Mouse (Mus musculus) forebrain, embryonic 16.5 days (tissue): Measurements from ENCODE around the gene Zup1. TPM values are rescaled to one million over a fixed set of nuclear protein-coding genes. Genes with fewer than 3 reads are reported as not detected.
"Not testable (repeated sequence)": the region's sequence is repeated elsewhere in the genome, so short reads cannot be mapped to it uniquely, and the experiment has no call there.

ENCODE experiments used
- ATAC-seq: fragments of 200-750 bp; cut with Nextera tagmentation; 2 replicates; pipeline ENCODE4 v1.8.0; 2017; ENCODE audit warnings: mild to moderate bottlenecking, moderate library complexity
- H3K27ac ChIP-seq: fragments of 300-500 bp; sonication (generic); 2 replicates; pipeline ENCODE4 v1.5.1; 2014; ENCODE audit warnings: low read length, control low read depth
- H3K27me3 ChIP-seq: fragments of 300-500 bp; sonication (generic); replicated peaks from 2 replicates; pipeline ENCODE4 v1.6.1; 2014; ENCODE audit warnings: low read length; ENCODE audit not compliant: control insufficient read depth, insufficient read depth
- H3K36me3 ChIP-seq: fragments of 300-500 bp; sonication (generic); 2 replicates; pipeline ENCODE4 v1.6.1; 2014; ENCODE audit not compliant: control insufficient read depth, insufficient read depth
- H3K4me1 ChIP-seq: fragments of 300-500 bp; sonication (generic); replicated peaks from 2 replicates; pipeline ENCODE4 v1.6.1; 2014; ENCODE audit warnings: low read length; ENCODE audit not compliant: control insufficient read depth, insufficient read depth
- H3K4me2 ChIP-seq: fragments of 300-500 bp; sonication (generic); 2 replicates; pipeline ENCODE4 v1.6.1; 2014; ENCODE audit warnings: mild to moderate bottlenecking, low read length, control low read depth
- H3K4me3 ChIP-seq: fragments of 300-500 bp; sonication (generic); replicated peaks from 2 replicates; pipeline ENCODE4 v1.5.1; 2014; ENCODE audit warnings: mild to moderate bottlenecking, low read length, control low read depth
- H3K9ac ChIP-seq: fragments of 300-500 bp; sonication (generic); replicated peaks from 2 replicates; pipeline ENCODE4 v1.6.1; 2014; ENCODE audit warnings: low read depth, low read length, control low read depth
- H3K9me3 ChIP-seq: fragments of 300-500 bp; sonication (generic); 2 replicates; pipeline ENCODE4 v1.6.1; 2016; ENCODE audit warnings: low read length; ENCODE audit not compliant: control insufficient read depth
- WGBS: fragments of 180-500 bp; shearing (Covaris S2); extraction: QIAGEN DNeasy Blood & Tissue Kit; methylation state at CpG from one replicate; pipeline ENCODE4 v1.1.7; 2014; 5-methylcytosine and 5-hydroxymethylcytosine counted together
- polyA plus RNA-seq: library from polyadenylated mRNA; unstranded; fragments of >200 nt; fragmentation: Nextera tagmentation; extraction: Ambion mirVana; gene quantifications from 2 replicates; pipeline ENCODE4 v1.2.1, GENCODE M21; 2015

The Zup1 gene
- 22.7 and 23.8 TPM in 2 replicates for polyA plus RNA-seq

DNA sequence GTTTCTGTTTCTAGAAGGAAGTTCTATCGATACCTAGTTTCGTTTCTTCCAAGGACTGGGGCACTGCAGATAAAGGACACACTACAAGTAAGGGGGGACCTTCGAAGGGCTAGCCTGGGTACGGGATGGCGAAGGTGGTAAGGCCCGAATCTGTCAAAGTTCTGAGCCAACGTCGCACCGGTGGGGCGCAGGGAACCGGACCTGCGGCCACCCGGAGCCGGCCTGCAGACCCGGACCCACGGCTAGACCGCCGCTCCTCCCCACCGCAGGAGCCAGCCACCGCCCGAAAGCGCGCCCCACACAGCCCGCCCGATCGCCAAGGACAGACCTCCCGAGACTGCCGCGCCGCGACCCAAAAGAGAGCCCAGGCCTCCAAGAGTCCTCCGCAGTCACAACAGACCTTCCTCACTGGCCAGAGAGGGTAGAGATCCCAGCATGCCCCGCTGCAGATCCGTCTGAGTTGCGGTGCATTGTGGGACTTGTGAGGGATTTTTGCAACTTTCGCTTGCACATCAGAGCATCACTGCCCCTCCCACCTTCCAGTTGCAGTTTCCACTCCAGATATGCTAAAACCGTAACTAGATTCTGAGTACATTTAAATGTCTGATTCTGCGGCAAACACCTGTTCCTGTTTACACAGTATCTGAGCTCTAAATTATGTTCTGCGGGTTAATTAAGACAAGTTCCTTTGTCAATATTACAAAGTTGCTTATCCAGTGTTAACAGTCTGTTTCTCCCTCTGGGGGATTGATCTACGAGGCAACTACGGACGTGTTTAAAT is at the start of gene Zup1:
TSS of gene Zup1 (minus strand) at position 467 of the 781 bp plus-strand sequence.
- Histone ChIP-seq H3K4me1 (peaks cover 9% of the 10 kb centered on the region), H3K9ac (peak within 1 kb of the TSS; percentile 81), H3K4me3 (peak within 1 kb of the TSS; percentile 46), H3K27me3 (no peaks in the 10 kb centered on the region), H3K27ac (no peak within 1 kb of the TSS), H3K9me3 (no peaks in the 10 kb centered on the region), H3K4me2 (peak within 1 kb of the TSS; percentile 66), H3K36me3 (no peaks in the 10 kb centered on the region)
- peak; percentile 97 for ATAC-seq
- 1% methylated on average over 40 of the region's 42 CpGs for WGBS

DNA sequence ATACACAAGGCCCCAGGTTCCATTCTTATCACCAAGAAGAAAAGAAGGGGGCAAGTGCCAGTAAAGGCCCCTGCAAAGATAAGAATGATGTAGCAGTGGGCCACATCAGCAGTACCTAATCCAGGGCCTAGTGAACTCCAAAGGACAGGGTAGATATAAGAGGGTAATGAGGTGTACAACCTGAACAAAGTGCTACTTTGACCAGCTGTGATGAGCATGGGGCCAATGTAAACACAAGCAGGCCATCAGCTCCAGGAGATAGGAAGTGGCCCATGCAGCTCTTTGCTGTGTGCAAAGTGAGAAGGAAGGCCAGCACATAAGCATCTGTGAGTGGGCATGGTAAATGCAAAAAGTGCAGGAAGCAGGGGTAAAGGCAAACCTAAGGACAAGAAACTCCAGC is 47.3 kb upstream of the Zup1 start:
- H3K9ac ChIP-seq = no peak overlapping the region
- H3K9me3 ChIP-seq = no peaks in the 10 kb centered on the region
- no peak for ATAC-seq
- no peaks in the 10 kb centered on the region for H3K27me3 ChIP-seq
- peaks cover 28% of the 10 kb centered on the region for H3K36me3 ChIP-seq
- H3K4me2 ChIP-seq = no peak overlapping the region
- H3K4me1 ChIP-seq = no peaks in the 10 kb centered on the region
- H3K27ac ChIP-seq = no peak overlapping the region
- H3K4me3 ChIP-seq = no peak overlapping the region

DNA sequence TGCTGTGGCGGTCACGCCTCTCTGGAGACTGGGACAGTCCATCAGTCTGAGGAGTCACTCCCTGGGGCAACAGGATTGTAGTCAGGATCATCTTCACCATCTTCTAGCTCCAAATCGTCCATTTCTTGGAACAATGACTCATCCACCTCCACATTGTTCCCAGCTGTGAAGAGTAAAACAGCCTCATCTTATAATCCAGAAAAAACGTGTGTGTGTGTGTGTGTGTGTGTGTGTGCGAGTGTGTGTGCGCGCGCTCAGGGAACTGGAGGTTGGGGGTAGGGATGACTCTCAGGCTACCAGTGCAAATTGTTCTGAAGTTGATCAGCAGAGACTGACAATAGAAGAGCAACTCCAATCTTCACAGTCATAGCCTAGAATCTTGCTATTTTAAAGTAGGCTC is 45.6 kb upstream of the Zup1 start:
- 90% methylated on average over 6 of the region's 8 CpGs for WGBS
- H3K27me3 ChIP-seq, H3K4me2 ChIP-seq, ATAC-seq, H3K9me3 ChIP-seq, H3K9ac ChIP-seq, H3K4me1 ChIP-seq, H3K27ac ChIP-seq, H3K4me3 ChIP-seq: not testable (repeated sequence)
- H3K36me3 ChIP-seq = peaks cover 32% of the 10 kb centered on the region

DNA sequence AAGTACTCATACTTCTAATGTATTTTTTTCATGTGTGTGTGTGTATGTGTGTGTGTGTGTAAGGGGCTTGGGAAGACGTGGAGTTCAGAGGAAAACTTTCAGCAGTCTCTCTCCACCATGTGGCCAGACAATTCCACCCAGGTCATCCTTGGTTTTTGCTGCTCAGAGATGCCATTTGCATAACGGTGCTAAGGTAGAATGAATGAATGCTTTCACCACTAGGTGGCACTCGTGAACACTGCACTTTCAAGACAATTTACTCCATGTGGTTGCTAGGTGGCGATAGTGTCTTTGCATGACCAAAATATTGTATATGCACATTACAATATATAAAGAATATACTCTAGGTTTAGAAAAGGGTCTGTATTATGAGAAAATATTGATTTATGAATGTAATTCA is 35.7 kb upstream of the Zup1 start:
- 23% methylated on average over 4 of the region's 4 CpGs for WGBS
- peak; percentile 76 for ATAC-seq

DNA sequence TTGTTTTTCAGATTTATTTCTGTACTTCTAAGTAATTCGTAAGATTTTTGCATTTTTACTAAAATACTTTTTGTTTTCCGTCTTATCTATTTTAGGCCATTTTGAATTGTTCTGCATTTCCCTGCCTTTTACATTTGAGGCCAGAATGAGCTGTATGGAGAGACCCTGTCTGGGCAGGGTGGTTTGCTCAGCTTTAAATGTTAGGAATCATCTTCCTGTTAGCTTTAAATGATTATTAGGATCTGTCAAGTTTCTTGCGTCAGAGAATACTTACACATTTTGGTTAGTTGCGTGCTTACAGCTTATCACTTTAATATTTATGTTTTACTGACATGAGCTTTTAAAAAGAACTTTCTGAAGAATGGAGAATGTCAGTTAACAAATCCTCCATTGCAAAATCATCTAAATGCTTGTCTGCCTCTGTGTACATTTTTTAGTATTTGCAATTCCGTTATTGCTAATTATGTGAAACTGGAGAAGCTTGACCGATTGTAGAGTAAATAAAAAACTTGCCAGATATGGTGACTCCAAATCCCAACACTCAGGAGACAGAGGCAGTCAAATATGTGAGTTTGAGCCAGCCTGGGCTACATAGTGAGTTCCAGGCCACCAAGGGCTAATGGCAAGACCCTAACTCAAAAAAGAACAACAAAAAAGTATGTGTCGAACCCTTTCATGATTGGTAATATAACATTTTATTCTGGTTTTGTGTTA is 23.9 kb upstream of the Zup1 start:
- H3K9me3 ChIP-seq = no peaks in the 10 kb centered on the region
- H3K4me1 ChIP-seq = no peaks in the 10 kb centered on the region
- no peak overlapping the region for H3K9ac ChIP-seq
- no peak overlapping the region for H3K4me3 ChIP-seq
- H3K27me3 ChIP-seq = no peaks in the 10 kb centered on the region
- 94% methylated on average over 7 of the region's 7 CpGs for WGBS
- no peaks in the 10 kb centered on the region for H3K36me3 ChIP-seq
- no peak overlapping the region for H3K4me2 ChIP-seq
- H3K27ac ChIP-seq = no peak overlapping the region
- ATAC-seq = no peak

More for the DNA sequence above, 35.7 kb upstream of the Zup1 start:
- Histone ChIP-seq H3K27me3 (no peaks in the 10 kb centered on the region), H3K36me3 (peaks cover 7% of the 10 kb centered on the region), H3K4me2 (no peak overlapping the region), H3K9me3 (no peaks in the 10 kb centered on the region), H3K27ac (no peak overlapping the region), H3K4me1 (no peaks in the 10 kb centered on the region), H3K4me3 (no peak overlapping the region), H3K9ac (no peak overlapping the region)

DNA sequence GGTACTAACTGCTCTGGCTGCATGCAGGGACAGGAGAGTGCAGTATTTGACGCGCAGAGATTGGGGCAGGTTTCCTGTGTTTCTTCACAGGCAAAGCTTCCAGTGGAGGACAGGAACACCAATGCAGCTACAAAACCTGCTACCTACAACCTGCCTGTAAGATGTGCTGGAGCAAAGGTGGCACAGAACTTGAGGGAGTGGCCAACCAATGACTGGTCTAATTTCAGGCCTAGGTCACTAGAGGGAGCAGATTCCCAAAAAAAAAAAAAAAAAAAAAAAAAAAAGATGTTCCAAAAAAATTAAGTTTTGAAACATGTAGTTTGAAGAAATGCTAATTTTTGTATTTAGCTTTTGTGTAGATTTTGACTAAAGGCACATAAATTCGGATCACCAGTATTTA is 1.4 kb upstream of the Zup1 start:
- Histone ChIP-seq H3K9me3 (no peaks in the 10 kb centered on the region), H3K4me2 (no peak overlapping the region), H3K4me3 (no peak overlapping the region), H3K4me1 (peaks cover 9% of the 10 kb centered on the region), H3K27ac (no peak overlapping the region), H3K36me3 (no peaks in the 10 kb centered on the region), H3K9ac (no peak overlapping the region), H3K27me3 (no peaks in the 10 kb centered on the region)
- no peak for ATAC-seq
- 90% methylated on average over 3 of the region's 3 CpGs for WGBS

DNA sequence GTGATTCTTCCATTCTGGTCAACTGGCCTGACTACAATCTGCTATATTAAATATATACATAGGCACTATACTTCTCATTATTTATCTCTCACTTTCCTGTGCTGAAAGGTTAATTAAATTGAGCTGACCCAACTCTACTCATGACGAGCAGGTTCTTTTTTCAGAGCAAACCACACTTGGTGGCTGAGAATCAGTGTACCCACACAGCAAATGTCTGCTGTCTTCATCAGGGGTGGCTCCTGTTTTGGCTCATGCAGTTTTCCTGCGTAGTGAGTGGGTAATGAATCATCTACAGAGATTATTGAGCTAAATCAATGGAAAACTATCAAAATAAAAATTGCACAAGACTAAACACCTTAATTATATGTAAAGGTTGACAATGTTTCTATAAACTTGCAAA is 4.7 kb downstream of the Zup1 start:
- H3K9me3 ChIP-seq = no peaks in the 10 kb centered on the region
- ATAC-seq = no peak
- H3K27me3 ChIP-seq = no peaks in the 10 kb centered on the region
- no peak overlapping the region for H3K4me3 ChIP-seq
- WGBS = 83% methylated on average over 2 of the region's 2 CpGs
- H3K36me3 ChIP-seq = peaks cover 11% of the 10 kb centered on the region
- H3K4me2 ChIP-seq = no peak overlapping the region
- no peak overlapping the region for H3K27ac ChIP-seq
- no peak overlapping the region for H3K9ac ChIP-seq
- H3K4me1 ChIP-seq = peaks cover 9% of the 10 kb centered on the region

DNA sequence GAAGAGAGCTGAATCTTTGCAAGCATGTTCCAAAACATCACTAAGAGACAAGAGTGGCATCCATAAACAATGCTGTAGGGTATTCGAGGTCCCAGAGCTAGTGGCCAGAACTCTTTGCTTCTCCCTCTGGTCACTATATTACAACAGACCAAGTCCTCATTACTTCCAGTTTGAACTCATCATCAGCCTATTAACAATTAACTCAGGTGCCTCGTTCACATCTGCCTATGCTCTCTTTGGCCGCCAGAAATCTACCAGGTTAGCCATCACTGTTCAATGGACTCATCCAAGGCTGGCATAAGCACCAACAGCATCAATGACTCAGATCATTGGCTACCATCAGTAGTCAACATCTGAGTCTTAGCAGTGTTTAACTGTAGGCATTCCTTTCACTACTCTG is 5.7 kb downstream of the Zup1 start:
- Histone ChIP-seq H3K9ac (no peak overlapping the region), H3K4me3 (no peak overlapping the region), H3K27me3 (no peaks in the 10 kb centered on the region), H3K36me3 (peaks cover 11% of the 10 kb centered on the region), H3K4me1 (peaks cover 8% of the 10 kb centered on the region), H3K9me3 (no peaks in the 10 kb centered on the region), H3K4me2 (no peak overlapping the region), H3K27ac (no peak overlapping the region)
- ATAC-seq = no peak
- 85% methylated on average over 3 of the region's 3 CpGs for WGBS

DNA sequence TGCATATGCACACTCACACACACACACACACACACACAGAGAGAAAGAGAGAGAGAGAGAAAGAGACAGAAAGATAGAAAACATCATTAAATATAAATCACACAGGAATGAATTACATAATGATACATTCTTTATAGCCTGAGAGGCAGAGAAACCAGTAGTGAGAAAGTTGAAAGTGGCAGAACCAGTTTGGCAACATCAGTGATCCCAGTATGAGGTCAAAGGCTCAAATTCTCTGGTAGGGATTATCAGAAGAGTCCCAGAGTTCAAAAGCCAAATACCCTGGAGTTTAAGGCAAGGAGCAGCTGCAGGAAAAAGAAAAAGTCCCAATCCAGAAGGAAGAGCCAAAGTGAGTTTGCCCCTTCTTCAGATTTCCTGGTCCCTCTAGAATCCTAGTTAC is 10.4 kb downstream of the Zup1 start:
- Histone ChIP-seq H3K27me3 (no peaks in the 10 kb centered on the region), H3K9me3 (no peaks in the 10 kb centered on the region), H3K36me3 (peaks cover 19% of the 10 kb centered on the region), H3K4me2 (no peak overlapping the region), H3K4me3 (no peak overlapping the region), H3K27ac (no peak overlapping the region), H3K4me1 (no peaks in the 10 kb centered on the region), H3K9ac (no peak overlapping the region)
- ATAC-seq = no peak
